ENCODE assay signal across 12 mouse cellular contexts in genomic region chr17:29447323-29447722, GRCm38 (mm10). TPM values are rescaled to one million over a fixed set of nuclear protein-coding genes. Genes with fewer than 3 reads are reported as not detected.
DNase-seq lines count a peak whose midpoint lies in the region; ATAC-seq and TF ChIP-seq lines count a peak whose summit lies in the region.
"Had no signal": no experiment of that assay in that cellular context is flagged by ENCODE, and none has a peak within 500 bp of the region (broad histone marks: within the 10 kb centered on the region; RNA-seq: fewer than 3 reads in every experiment).

No protein-coding gene starts in this region.

- TF ChIP-seq CTCF in bone marrow, adult 2 months (IDR thresholded peaks at IDR 0.05; ENCODE audit: control insufficient read depth, insufficient read depth, low read length), result no peak

- no peak overlapping the region for H3K4me3 ChIP-seq in midbrain, embryonic 10.5 days
- no peak overlapping the region for H3K4me3 ChIP-seq in midbrain, embryonic 15.5 days
- H3K4me3 ChIP-seq in bone marrow, adult 2 months (replicated peaks; ENCODE audit: control insufficient read depth, low read depth, low read length), result no peak overlapping the region
- no peak overlapping the region for H3K4me3 ChIP-seq in liver, embryonic 12.5 days
- no peak overlapping the region for H3K4me3 ChIP-seq in stomach, embryonic 16.5 days (replicated peaks; ENCODE audit: low read length)

- intact Hi-C loops in gastrocnemius, postnatal 14 days (cut with DNase I; ENCODE audit: low total_unique reads), result no loop called here

- H3K9ac ChIP-seq in midbrain, embryonic 15.5 days, result no peak overlapping the region
- peak overlapping the region; percentile 85 for H3K9ac ChIP-seq in liver, embryonic 12.5 days
- no peak overlapping the region for H3K9ac ChIP-seq in stomach, embryonic 16.5 days (ENCODE audit: low read length)

- DNase-seq in midbrain, embryonic 10.5 days (ENCODE audit: low spot score), result no peak
- no peak for DNase-seq in retina, embryonic 14.5 days (ENCODE audit: low spot score)
- no peak for DNase-seq in gastrocnemius, postnatal 14 days
- DNase-seq: adrenal gland, postnatal 14 days; cerebellum, adult 9-11 months; gastrocnemius, postnatal 25 days; lung, adult 2 months had no signal

- H3K4me1 ChIP-seq in midbrain, embryonic 10.5 days, result peaks cover 57% of the 10 kb centered on the region
- peaks cover 13% of the 10 kb centered on the region for H3K4me1 ChIP-seq in midbrain, embryonic 15.5 days
- no peaks in the 10 kb centered on the region; the same call in 1 of the 2 replicates for H3K4me1 ChIP-seq in bone marrow, adult 2 months (ENCODE audit: control insufficient read depth, insufficient read depth, low read length)
- H3K4me1 ChIP-seq in liver, embryonic 12.5 days, result peaks cover 97% of the 10 kb centered on the region
- H3K4me1 ChIP-seq in stomach, embryonic 16.5 days (ENCODE audit: control insufficient read depth, insufficient read depth, low read length), result peaks cover 29% of the 10 kb centered on the region

- peak overlapping the region; percentile 55; the same call in 1 of the 2 replicates for H3K27ac ChIP-seq in midbrain, embryonic 10.5 days (replicated peaks)
- no peak overlapping the region for H3K27ac ChIP-seq in midbrain, embryonic 15.5 days
- peak overlapping the region; percentile 75 for H3K27ac ChIP-seq in bone marrow, adult 2 months (ENCODE audit: control insufficient read depth, insufficient read depth, low read depth, low read length, poor library complexity)
- peak overlapping the region; percentile 99 for H3K27ac ChIP-seq in liver, embryonic 12.5 days
- no peak overlapping the region for H3K27ac ChIP-seq in stomach, embryonic 16.5 days (ENCODE audit: low read length)

- H3K4me2 ChIP-seq in midbrain, embryonic 15.5 days, result no peak overlapping the region
- peak overlapping the region; percentile 59 for H3K4me2 ChIP-seq in liver, embryonic 12.5 days
- no peak overlapping the region for H3K4me2 ChIP-seq in stomach, embryonic 16.5 days (ENCODE audit: low read depth, low read length)

- ATAC-seq in midbrain, embryonic 15.5 days (replicated peaks), result no peak
- peak; percentile 86 for ATAC-seq in liver, embryonic 12.5 days
- ATAC-seq in stomach, embryonic 16.5 days (ENCODE audit: insufficient read depth, low FRiP score), result peak; percentile 19
- ATAC-seq: midbrain, embryonic 16.5 days had no signal

- peaks cover 5% of the 10 kb centered on the region; the same call in 1 of the 2 replicates for H3K9me3 ChIP-seq in midbrain, embryonic 10.5 days (replicated peaks)
- no peaks in the 10 kb centered on the region for H3K9me3 ChIP-seq in midbrain, embryonic 15.5 days
- H3K9me3 ChIP-seq in liver, embryonic 12.5 days (replicated peaks), result peaks cover 5% of the 10 kb centered on the region
- H3K9me3 ChIP-seq in stomach, embryonic 16.5 days (replicated peaks; ENCODE audit: control insufficient read depth, low read length), result no peaks in the 10 kb centered on the region

- no peaks in the 10 kb centered on the region for H3K36me3 ChIP-seq in midbrain, embryonic 10.5 days
- no peaks in the 10 kb centered on the region for H3K36me3 ChIP-seq in midbrain, embryonic 15.5 days (replicated peaks)
- H3K36me3 ChIP-seq in liver, embryonic 12.5 days, result no peaks in the 10 kb centered on the region
- H3K36me3 ChIP-seq in stomach, embryonic 16.5 days (ENCODE audit: control insufficient read depth, insufficient read depth, low read length), result no peaks in the 10 kb centered on the region

- no peak for TF ChIP-seq POLR2A in bone marrow, adult 2 months (IDR thresholded peaks at IDR 0.05; ENCODE audit: borderline replicate concordance, control insufficient read depth, low read depth, low read length)

- no peaks in the 10 kb centered on the region; the same call in 1 of the 2 replicates for H3K27me3 ChIP-seq in midbrain, embryonic 10.5 days (ENCODE audit: low read depth, poor library complexity, severe bottlenecking)
- H3K27me3 ChIP-seq in midbrain, embryonic 15.5 days (replicated peaks), result no peaks in the 10 kb centered on the region; the same call in 1 of the 2 replicates
- peaks cover 15% of the 10 kb centered on the region for H3K27me3 ChIP-seq in liver, embryonic 12.5 days (replicated peaks)
- no peaks in the 10 kb centered on the region for H3K27me3 ChIP-seq in stomach, embryonic 16.5 days (ENCODE audit: control insufficient read depth, insufficient read depth, low read length)

- 46% methylated on average over 3 of the region's 3 CpGs for WGBS in midbrain, embryonic 10.5 days
- WGBS in midbrain, embryonic 15.5 days, result 58% methylated on average over 3 of the region's 3 CpGs
- WGBS in bone marrow, adult 2 months, result 60% methylated on average over 3 of the region's 3 CpGs
- 15% methylated on average over 3 of the region's 3 CpGs for WGBS in liver, embryonic 12.5 days (ENCODE audit: insufficient replicate concordance)
- 29% methylated on average over 3 of the region's 3 CpGs for whole genome bisulfite sequencing in stomach, embryonic 16.5 days

RNA-seq across cellular contexts. Expression of gene Pim1, which starts 43.2 kb away (rescaled TPM):
- polyA plus RNA-seq in midbrain, embryonic 10.5 days (2016; fragmentation: Nextera tagmentation; extraction: Ambion mirVana), result 27.2 and 33.8 TPM in 2 replicates
- polyA plus RNA-seq in midbrain, embryonic 15.5 days (2015; fragmentation: Nextera tagmentation; extraction: Ambion mirVana), result 10.3 and 10.9 TPM in 2 replicates
- polyA plus RNA-seq in bone marrow, adult 2 months (2011; ENCODE audit: insufficient read depth, insufficient read length, low replicate concordance, missing spikeins), result 172 and 208 TPM in 2 replicates
- 112 and 114 TPM in 2 replicates for polyA plus RNA-seq in liver, embryonic 12.5 days (2016; fragmentation: Nextera tagmentation; extraction: Ambion mirVana)
- polyA plus RNA-seq in stomach, embryonic 16.5 days (2015; fragmentation: Nextera tagmentation; extraction: Ambion mirVana), result 11.8 and 13.5 TPM in 2 replicates
- 10 to 100 TPM; 17.6 to 18.2 TPM for total RNA-seq in gastrocnemius, postnatal 14 days (2021)

Comparison
In these comparisons a context has a peak if more than half of its experiments do, and no peak if none do; other contexts are left out.
1. H3K27ac ChIP-seq: peak in midbrain, embryonic 10.5 days (single experiment), bone marrow, adult 2 months (single experiment) and liver, embryonic 12.5 days (single experiment); none in midbrain, embryonic 15.5 days (single experiment) and stomach, embryonic 16.5 days (single experiment).